Mouse (Mus musculus): ENCODE results near the gene Flot1.

GRCm38 (mm10) chr17:35874721-35875120, 51.7 kb downstream of the Flot1 start:
- no peak for TF ChIP-seq POLR2A (IDR thresholded peaks at IDR 0.05; ENCODE audit: low read depth, low read length)
- TF ChIP-seq CTCF (IDR thresholded peaks at IDR 0.05; ENCODE audit: extremely low read depth, insufficient read depth, insufficient read length, insufficient replicate concordance) = no peak

All from spleen, adult 2 months (tissue).